Mouse (Mus musculus): ENCODE results near the gene Gm20518.

DNA sequence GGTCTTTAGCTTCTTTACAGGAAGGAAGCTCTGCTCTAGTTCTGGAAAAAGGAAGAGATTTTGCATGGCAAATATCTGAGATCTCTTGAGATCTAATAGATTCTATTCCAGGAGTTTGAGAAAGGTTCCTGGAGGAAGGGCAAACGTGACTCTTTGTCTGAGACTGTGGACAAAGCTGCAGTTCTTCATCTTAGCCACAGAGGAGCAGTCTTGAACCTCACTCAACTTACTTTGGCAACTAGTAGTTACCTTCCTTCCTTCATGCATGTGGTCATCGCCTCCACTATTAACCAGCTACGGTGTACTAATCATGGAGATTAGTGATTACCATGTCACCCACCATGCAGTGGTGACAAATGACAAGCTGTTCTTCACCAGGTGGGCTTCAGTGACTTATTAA is 106.1 kb downstream of the Gm20518 start:
- TF ChIP-seq EP300 (IDR thresholded peaks at IDR 0.05; ENCODE audit: low read depth): no peak
- TF ChIP-seq CTCF (IDR thresholded peaks at IDR 0.05; ENCODE audit: low read depth): 0 out of 2 replicates have a peak, but pooled peaks have one; percentile 20

Measured in liver, embryonic 14.5 days (tissue).